9 mouse cellular contexts compared by ENCODE assay signal in genomic region chr9:34489760-34490159, GRCm38 (mm10). TPM values are rescaled to one million over a fixed set of nuclear protein-coding genes. Genes with fewer than 3 reads are reported as not detected.
DNase-seq lines count a peak whose midpoint lies in the region; ATAC-seq lines count a peak whose summit lies in the region.
"Had no signal": no experiment of that assay in that cellular context is flagged by ENCODE, and none has a peak within 500 bp of the region (broad histone marks: within the 10 kb centered on the region; RNA-seq: fewer than 3 reads in every experiment).

No protein-coding gene starts in this region.

- no peaks in the 10 kb centered on the region for H3K36me3 ChIP-seq in heart, embryonic 14.5 days (ENCODE audit: control insufficient read depth, insufficient read depth, low read length)
- H3K36me3 ChIP-seq in forebrain, embryonic 13.5 days (ENCODE audit: poor library complexity, severe bottlenecking): no peaks in the 10 kb centered on the region
- H3K36me3 ChIP-seq in midbrain, embryonic 10.5 days: no peaks in the 10 kb centered on the region

- H3K4me1 ChIP-seq in heart, embryonic 14.5 days (ENCODE audit: control insufficient read depth in 2 of 2, insufficient read depth in 2 of 2, low read length in 2 of 2): peaks cover 4 to 5% of the 10 kb centered on the region in 2 experiments; a peak in 1 of 4 replicates
- H3K4me1 ChIP-seq in forebrain, embryonic 13.5 days: peaks cover 33% of the 10 kb centered on the region
- H3K4me1 ChIP-seq in midbrain, embryonic 10.5 days: peaks cover 43% of the 10 kb centered on the region

- H3K4me3 ChIP-seq in heart, embryonic 14.5 days (ENCODE audit: control insufficient read depth in 1 of 2, insufficient read depth in 1 of 2, low read depth in 1 of 2, low read length in 2 of 2): peak overlapping the region in 1 of 2 experiments; percentile 58; a peak in 2 of 4 replicates
- peak overlapping the region; percentile 70 for H3K4me3 ChIP-seq in forebrain, embryonic 13.5 days
- peak overlapping the region; percentile 64 for H3K4me3 ChIP-seq in midbrain, embryonic 10.5 days

- no peak for ATAC-seq in heart, embryonic 14.5 days (ENCODE audit: insufficient number of reproducible peaks, insufficient read depth, low FRiP score, low read depth)
- no peak for ATAC-seq in forebrain, embryonic 13.5 days

- no peak overlapping the region for H3K9ac ChIP-seq in heart, embryonic 14.5 days (ENCODE audit: low read length)
- peak overlapping the region; percentile 71 for H3K9ac ChIP-seq in forebrain, embryonic 13.5 days

- peak overlapping the region; percentile 98 for H3K4me2 ChIP-seq in heart, embryonic 14.5 days (ENCODE audit: low read length)
- H3K4me2 ChIP-seq in forebrain, embryonic 13.5 days: peak overlapping the region; percentile 83

- H3K9me3 ChIP-seq in heart, embryonic 14.5 days (ENCODE audit: control insufficient read depth, low read length): no peaks in the 10 kb centered on the region
- no peaks in the 10 kb centered on the region for H3K9me3 ChIP-seq in forebrain, embryonic 13.5 days (replicated peaks)
- no peaks in the 10 kb centered on the region for H3K9me3 ChIP-seq in midbrain, embryonic 10.5 days (replicated peaks)

- H3K27me3 ChIP-seq in heart, embryonic 14.5 days (ENCODE audit: control insufficient read depth, insufficient read depth, low read length): peaks cover 83% of the 10 kb centered on the region
- H3K27me3 ChIP-seq in forebrain, embryonic 13.5 days: peaks cover 50% of the 10 kb centered on the region
- peaks cover 92% of the 10 kb centered on the region for H3K27me3 ChIP-seq in midbrain, embryonic 10.5 days (ENCODE audit: low read depth, poor library complexity, severe bottlenecking)

- DNase-seq in heart, postnatal 14 days: no peak
- peak; percentile 52 for DNase-seq in brain, adult 2 months (ENCODE audit: low read depth, low spot score)
- DNase-seq in midbrain, embryonic 10.5 days (ENCODE audit: low spot score): no peak
- DNase-seq in urinary bladder, postnatal 14 days (ENCODE audit: low spot score): no peak
- no peak for DNase-seq in urinary bladder, postnatal 4 days (ENCODE audit: low spot score in 2 of 2)
- no peak for DNase-seq in left cerebral cortex, adult 9 months (ENCODE audit: low spot score in 2 of 2)
- DNase-seq: thymus, postnatal 14 days had no signal

- intact Hi-C loops in heart, postnatal 14 days (cut with DNase I): loop anchor here (5.0 to 10.0 kb wide), 2 partner anchors 435 to 1227 kb away; no protein-coding TSS in a partner anchor

- 22% methylated on average over 5 of the region's 5 CpGs for WGBS in heart, embryonic 14.5 days
- WGBS in forebrain, embryonic 13.5 days: 11% methylated on average over 5 of the region's 5 CpGs
- WGBS in midbrain, embryonic 10.5 days: 13% methylated on average over 5 of the region's 5 CpGs

- H3K27ac ChIP-seq in heart, embryonic 14.5 days (replicated peaks in 1 of 2; ENCODE audit: control insufficient read depth in 1 of 2, insufficient read depth in 1 of 2, low read depth in 2 of 2, low read length in 2 of 2): no peak overlapping the region
- no peak overlapping the region for H3K27ac ChIP-seq in forebrain, embryonic 13.5 days
- no peak overlapping the region for H3K27ac ChIP-seq in midbrain, embryonic 10.5 days (replicated peaks)

RNA-seq across cellular contexts. Expression of gene Kirrel3, which starts 4.1 kb away (rescaled TPM):
- 0.81 and 1.0 TPM in 2 replicates for polyA plus RNA-seq in heart, embryonic 14.5 days (2014; fragmentation: Nextera tagmentation; extraction: Ambion mirVana)
- 1 to 10 TPM in 1 of 2 experiments, under 1 TPM in 1; 0.95 to 1.0 TPM for total RNA-seq in heart, postnatal 14 days (2021)
- polyA plus RNA-seq in forebrain, embryonic 13.5 days (2015; fragmentation: Nextera tagmentation; extraction: Ambion mirVana): 17.1 and 23.2 TPM in 2 replicates
- polyA plus RNA-seq in midbrain, embryonic 10.5 days (2016; fragmentation: Nextera tagmentation; extraction: Ambion mirVana): 4.0 and 5.5 TPM in 2 replicates
